Mouse (Mus musculus) heart, embryonic 13.5 days (tissue): ENCODE results near the gene Kctd10. TPM values are rescaled to one million over a fixed set of nuclear protein-coding genes. Genes with fewer than 3 reads are reported as not detected.
A peak's percentile ranks its signal among the peaks of the same experiment; 100 is the strongest.

Source experiments
- ATAC-seq: fragments of 200-750 bp; cut with Nextera tagmentation; 2 replicates; pipeline ENCODE4 v1.8.0; 2017; ENCODE audit warnings: moderate TSS enrichment; ENCODE audit not compliant: insufficient number of reproducible peaks, low FRiP score, low TSS enrichment; ENCODE audit errors: extremely low read depth
- H3K27ac ChIP-seq: fragments of 300-500 bp; sonication (generic); replicated peaks from 2 replicates; pipeline ENCODE4 v1.5.1; 2015; ENCODE audit warnings: moderate library complexity, mild to moderate bottlenecking, inconsistent platforms
- H3K27me3 ChIP-seq: fragments of 300-500 bp; sonication (generic); replicated peaks from 2 replicates; pipeline ENCODE4 v1.6.1; 2015; ENCODE audit warnings: mild to moderate bottlenecking, inconsistent platforms
- H3K36me3 ChIP-seq: fragments of 300-500 bp; sonication (generic); 2 replicates; pipeline ENCODE4 v1.6.1; 2015; ENCODE audit warnings: mild to moderate bottlenecking, inconsistent platforms
- H3K4me1 ChIP-seq: fragments of 300-500 bp; sonication (generic); 2 replicates; pipeline ENCODE4 v1.6.1; 2015; ENCODE audit warnings: inconsistent platforms
- H3K4me2 ChIP-seq: fragments of 300-500 bp; sonication (generic); 2 replicates; pipeline ENCODE4 v1.6.1; 2015; ENCODE audit warnings: inconsistent platforms, mild to moderate bottlenecking, moderate library complexity
- H3K4me3 ChIP-seq: fragments of 300-500 bp; sonication (generic); 2 replicates; pipeline ENCODE4 v1.5.1; 2015; ENCODE audit warnings: moderate library complexity, mild to moderate bottlenecking, inconsistent platforms
- H3K9ac ChIP-seq: fragments of 300-500 bp; sonication (generic); 2 replicates; pipeline ENCODE4 v1.6.1; 2015; ENCODE audit warnings: inconsistent platforms, mild to moderate bottlenecking, moderate library complexity
- H3K9me3 ChIP-seq: fragments of 300-500 bp; sonication (generic); 2 replicates; pipeline ENCODE4 v1.6.1; 2016; ENCODE audit warnings: inconsistent platforms
- WGBS: fragments of 180-500 bp; shearing (Covaris S2); methylation state at CpG from one replicate; pipeline ENCODE4 v1.1.7; 2015; ENCODE audit warnings: mixed read lengths; 5-methylcytosine and 5-hydroxymethylcytosine counted together
- microRNA-seq: library from miRNA; unstranded; fragments of <30 nt; microRNA quantifications from one replicate; pipeline ENCODE4, GENCODE M21; 2016
- polyA plus RNA-seq: library from polyadenylated mRNA; unstranded; fragments of >200 nt; fragmentation: Nextera tagmentation; extraction: Ambion mirVana; gene quantifications from 2 replicates; pipeline ENCODE4 v1.2.1, GENCODE M21; 2015

The Kctd10 gene
- polyA plus RNA-seq, 1 experiment from 2014 or later = 87.9 TPM

- H3K27me3 ChIP-seq = peaks cover 24% of the 10 kb centered on the region
- no peak overlapping the region for H3K4me2 ChIP-seq
- H3K36me3 ChIP-seq = no peaks in the 10 kb centered on the region
- WGBS = 66% methylated on average over 5 of the region's 5 CpGs
- H3K4me1 ChIP-seq = no peaks in the 10 kb centered on the region
- H3K4me3 ChIP-seq = no peak overlapping the region
- no peak for ATAC-seq
- H3K9ac ChIP-seq = no peak overlapping the region
- H3K27ac ChIP-seq = no peak overlapping the region
- H3K9me3 ChIP-seq = no peaks in the 10 kb centered on the region
Measured at GRCm38 (mm10) chr5:114342996-114343395, 37.3 kb downstream of the Kctd10 start.

- no peaks in the 10 kb centered on the region for H3K4me1 ChIP-seq
- no peaks in the 10 kb centered on the region for H3K9me3 ChIP-seq
- peak overlapping the region; percentile 47 for H3K4me2 ChIP-seq
- H3K27me3 ChIP-seq = peaks cover 26% of the 10 kb centered on the region
- peak overlapping the region; percentile 68 for H3K9ac ChIP-seq
- no peaks in the 10 kb centered on the region for H3K36me3 ChIP-seq
- no peak overlapping the region for H3K27ac ChIP-seq
- H3K4me3 ChIP-seq = no peak overlapping the region
- no peak for ATAC-seq
- 23% methylated on average over 16 of the region's 16 CpGs for WGBS
Measured at GRCm38 (mm10) chr5:114323791-114324507, 56.4 kb downstream of the Kctd10 start.

GRCm38 (mm10) chr5:114323105-114323790, 57.1 kb downstream of the Kctd10 start:
- peak overlapping the region; percentile 47 for H3K4me2 ChIP-seq
- ATAC-seq = no peak
- no peaks in the 10 kb centered on the region for H3K9me3 ChIP-seq
- 57% methylated on average over 25 of the region's 25 CpGs for WGBS
- no peaks in the 10 kb centered on the region for H3K4me1 ChIP-seq
- peaks cover 33% of the 10 kb centered on the region for H3K27me3 ChIP-seq
- H3K9ac ChIP-seq = no peak overlapping the region
- H3K4me3 ChIP-seq = no peak overlapping the region
- no peaks in the 10 kb centered on the region for H3K36me3 ChIP-seq
- no peak overlapping the region for H3K27ac ChIP-seq

Small RNAs within 50 kb of the gene (microRNA-seq; reads per million reads assigned to microRNA genes)
- gene Mir7027 = not detected

Other genes with a start within 250 kb of the Kctd10 start
- 8.9 and 9.5 TPM in 2 replicates for gene Acacb, start 234.0 kb downstream of the Kctd10 start, polyA plus RNA-seq
- gene Foxn4, start 106.7 kb downstream of the Kctd10 start, polyA plus RNA-seq = not detected in 2 replicates
- gene Myo1h, start 91.3 kb downstream of the Kctd10 start, polyA plus RNA-seq = 0.68 and 0.86 TPM in 2 replicates
- 37.6 and 41.1 TPM in 2 replicates for gene Ube3b, start 99 bp upstream of the Kctd10 start, polyA plus RNA-seq
- 22.8 and 24.4 TPM in 2 replicates for gene Mmab, start 63.6 kb upstream of the Kctd10 start, polyA plus RNA-seq
- 20.1 and 21.0 TPM in 2 replicates for gene Mvk, start 63.8 kb upstream of the Kctd10 start, polyA plus RNA-seq
- gene Fam222a, start 187.5 kb upstream of the Kctd10 start, polyA plus RNA-seq = 0.59 and 0.79 TPM in 2 replicates